Mouse (Mus musculus): ENCODE data around the gene B3galt5.

B3galt5 gene

GRCm38 (mm10) chr16:96341945-96342344 lies 106.3 kb downstream of the B3galt5 start:
- ATAC-seq (ENCODE audit: low TSS enrichment) = peak; percentile 73

GRCm38 (mm10) chr16:96345117-96345516 lies 109.5 kb downstream of the B3galt5 start:
- peak; percentile 96 for ATAC-seq (ENCODE audit: low TSS enrichment)

- no peak for ATAC-seq (ENCODE audit: low TSS enrichment)
Measured at GRCm38 (mm10) chr16:96348070-96348469, 112.5 kb downstream of the B3galt5 start.

- no peak for ATAC-seq (ENCODE audit: low TSS enrichment)
Measured at GRCm38 (mm10) chr16:96348766-96349165, 113.2 kb downstream of the B3galt5 start.

- no peak for ATAC-seq (ENCODE audit: low TSS enrichment)
Measured at GRCm38 (mm10) chr16:96351520-96351919, 115.9 kb downstream of the B3galt5 start.

GRCm38 (mm10) chr16:96353296-96353896 lies 117.8 kb downstream of the B3galt5 start:
- ATAC-seq (ENCODE audit: low TSS enrichment) = no peak

GRCm38 (mm10) chr16:96353996-96354395 lies 118.4 kb downstream of the B3galt5 start:
- no peak for ATAC-seq (ENCODE audit: low TSS enrichment)

- peak; percentile 64; the same call in 1 of the 2 replicates for ATAC-seq (ENCODE audit: low TSS enrichment)
Measured at GRCm38 (mm10) chr16:96357903-96358302, 122.3 kb downstream of the B3galt5 start.

GRCm38 (mm10) chr16:96361305-96362124 lies 125.9 kb downstream of the B3galt5 start:
- ATAC-seq (ENCODE audit: low TSS enrichment) = no peak

GRCm38 (mm10) chr16:96362873-96363272 lies 127.3 kb downstream of the B3galt5 start:
- ATAC-seq (ENCODE audit: low TSS enrichment) = no peak

GRCm38 (mm10) chr16:96363277-96363676 lies 127.7 kb downstream of the B3galt5 start:
- ATAC-seq (ENCODE audit: low TSS enrichment) = no peak

- no peak for ATAC-seq (ENCODE audit: low TSS enrichment)
Measured at GRCm38 (mm10) chr16:96364870-96365269, 129.3 kb downstream of the B3galt5 start.

Data from frontal cortex, adult (tissue).